Mouse (Mus musculus): ENCODE measurements at regions not wholly inside any gene's neighbourhood (a gene's known extent, or its start where the extent isn't known, plus 50 kb on each side); places are given as distances from the start of the nearest gene placed in this dataset.

- H3K4me2 ChIP-seq (ENCODE audit: low read depth, low read length) = no peak overlapping the region
- ATAC-seq = no peak
- no peak overlapping the region for H3K4me3 ChIP-seq (ENCODE audit: low read length)
- no peaks in the 10 kb centered on the region for H3K36me3 ChIP-seq (ENCODE audit: control insufficient read depth, insufficient read depth, low read length)
- no peaks in the 10 kb centered on the region for H3K27me3 ChIP-seq (replicated peaks; ENCODE audit: control insufficient read depth, insufficient read depth, low read length)
- WGBS = 72% methylated on average over 5 of the region's 5 CpGs
- H3K9me3 ChIP-seq (ENCODE audit: control insufficient read depth, low read length) = no peaks in the 10 kb centered on the region
- no peak overlapping the region for H3K9ac ChIP-seq (ENCODE audit: low read depth, low read length)
- H3K27ac ChIP-seq (ENCODE audit: low read length) = no peak overlapping the region
- no peaks in the 10 kb centered on the region for H3K4me1 ChIP-seq (ENCODE audit: control insufficient read depth, insufficient read depth, low read length)
Measured at GRCm38 (mm10) chr1:82106756-82107155, 126.2 kb upstream of the Gm9747 start.

GRCm38 (mm10) chr1:82110071-82110635 lies 122.8 kb upstream of the Gm9747 start:
- ATAC-seq = no peak
- Histone ChIP-seq H3K4me1 (ENCODE audit: control insufficient read depth, insufficient read depth, low read length) (no peaks in the 10 kb centered on the region), H3K27me3 (replicated peaks; ENCODE audit: control insufficient read depth, insufficient read depth, low read length) (no peaks in the 10 kb centered on the region), H3K4me3 (ENCODE audit: low read length) (no peak overlapping the region), H3K4me2 (ENCODE audit: low read depth, low read length) (no peak overlapping the region), H3K9ac (ENCODE audit: low read depth, low read length) (no peak overlapping the region), H3K27ac (ENCODE audit: low read length) (no peak overlapping the region), H3K36me3 (ENCODE audit: control insufficient read depth, insufficient read depth, low read length) (no peaks in the 10 kb centered on the region), H3K9me3 (ENCODE audit: control insufficient read depth, low read length) (no peaks in the 10 kb centered on the region)
- WGBS = 89% methylated on average over 1 of the region's 1 CpGs

GRCm38 (mm10) chr1:82112401-82112800 lies 120.5 kb upstream of the Gm9747 start:
- Histone ChIP-seq H3K9ac (ENCODE audit: low read depth, low read length) (no peak overlapping the region), H3K27ac (ENCODE audit: low read length) (no peak overlapping the region), H3K4me2 (ENCODE audit: low read depth, low read length) (0 out of 2 replicates have a peak overlapping the region, but pooled peaks have one; percentile 12), H3K4me3 (ENCODE audit: low read length) (no peak overlapping the region), H3K9me3 (ENCODE audit: control insufficient read depth, low read length) (no peaks in the 10 kb centered on the region), H3K4me1 (ENCODE audit: control insufficient read depth, insufficient read depth, low read length) (no peaks in the 10 kb centered on the region), H3K27me3 (replicated peaks; ENCODE audit: control insufficient read depth, insufficient read depth, low read length) (no peaks in the 10 kb centered on the region), H3K36me3 (ENCODE audit: control insufficient read depth, insufficient read depth, low read length) (no peaks in the 10 kb centered on the region)
- WGBS = 27% methylated on average over 5 of the region's 5 CpGs
- ATAC-seq = no peak

- H3K9me3 ChIP-seq (ENCODE audit: control insufficient read depth, low read length) = no peaks in the 10 kb centered on the region
- no peaks in the 10 kb centered on the region for H3K4me1 ChIP-seq (ENCODE audit: control insufficient read depth, insufficient read depth, low read length)
- no peak overlapping the region for H3K27ac ChIP-seq (ENCODE audit: low read length)
- ATAC-seq = peak; percentile 74
- H3K4me2 ChIP-seq (ENCODE audit: low read depth, low read length) = no peak overlapping the region
- WGBS = 29% methylated on average over 5 of the region's 5 CpGs
- H3K27me3 ChIP-seq (replicated peaks; ENCODE audit: control insufficient read depth, insufficient read depth, low read length) = no peaks in the 10 kb centered on the region
- H3K36me3 ChIP-seq (ENCODE audit: control insufficient read depth, insufficient read depth, low read length) = no peaks in the 10 kb centered on the region
- no peak overlapping the region for H3K4me3 ChIP-seq (ENCODE audit: low read length)
- no peak overlapping the region for H3K9ac ChIP-seq (ENCODE audit: low read depth, low read length)
Measured at GRCm38 (mm10) chr1:82124503-82124902, 108.4 kb upstream of the Gm9747 start.

GRCm38 (mm10) chr1:82129700-82130275 lies 103.1 kb upstream of the Gm9747 start:
- no peak for ATAC-seq
- 45% methylated on average over 5 of the region's 5 CpGs for WGBS
- H3K4me2 ChIP-seq (ENCODE audit: low read depth, low read length) = no peak overlapping the region
- H3K4me1 ChIP-seq (ENCODE audit: control insufficient read depth, insufficient read depth, low read length) = no peaks in the 10 kb centered on the region
- no peaks in the 10 kb centered on the region for H3K36me3 ChIP-seq (ENCODE audit: control insufficient read depth, insufficient read depth, low read length)
- no peak overlapping the region for H3K27ac ChIP-seq (ENCODE audit: low read length)
- H3K4me3 ChIP-seq (ENCODE audit: low read length) = no peak overlapping the region
- no peaks in the 10 kb centered on the region for H3K27me3 ChIP-seq (replicated peaks; ENCODE audit: control insufficient read depth, insufficient read depth, low read length)
- no peak overlapping the region for H3K9ac ChIP-seq (ENCODE audit: low read depth, low read length)
- H3K9me3 ChIP-seq (ENCODE audit: control insufficient read depth, low read length) = no peaks in the 10 kb centered on the region

- no peak for ATAC-seq
- 80% methylated on average over 6 of the region's 6 CpGs for WGBS
- Histone ChIP-seq H3K9me3 (ENCODE audit: control insufficient read depth, low read length) (no peaks in the 10 kb centered on the region), H3K27me3 (replicated peaks; ENCODE audit: control insufficient read depth, insufficient read depth, low read length) (no peaks in the 10 kb centered on the region), H3K9ac (ENCODE audit: low read depth, low read length) (no peak overlapping the region), H3K27ac (ENCODE audit: low read length) (no peak overlapping the region), H3K4me1 (ENCODE audit: control insufficient read depth, insufficient read depth, low read length) (no peaks in the 10 kb centered on the region), H3K36me3 (ENCODE audit: control insufficient read depth, insufficient read depth, low read length) (no peaks in the 10 kb centered on the region), H3K4me2 (ENCODE audit: low read depth, low read length) (no peak overlapping the region), H3K4me3 (ENCODE audit: low read length) (no peak overlapping the region)
Measured at GRCm38 (mm10) chr1:82132536-82132935, 100.4 kb upstream of the Gm9747 start.

- WGBS = 64% methylated on average over 2 of the region's 2 CpGs
- no peak overlapping the region for H3K9ac ChIP-seq (ENCODE audit: low read depth, low read length)
- H3K4me3 ChIP-seq (ENCODE audit: low read length) = no peak overlapping the region
- no peaks in the 10 kb centered on the region for H3K36me3 ChIP-seq (ENCODE audit: control insufficient read depth, insufficient read depth, low read length)
- no peak overlapping the region for H3K27ac ChIP-seq (ENCODE audit: low read length)
- H3K27me3 ChIP-seq (replicated peaks; ENCODE audit: control insufficient read depth, insufficient read depth, low read length) = no peaks in the 10 kb centered on the region
- no peaks in the 10 kb centered on the region for H3K9me3 ChIP-seq (ENCODE audit: control insufficient read depth, low read length)
- H3K4me1 ChIP-seq (ENCODE audit: control insufficient read depth, insufficient read depth, low read length) = no peaks in the 10 kb centered on the region
- H3K4me2 ChIP-seq (ENCODE audit: low read depth, low read length) = no peak overlapping the region
- no peak for ATAC-seq
Measured at GRCm38 (mm10) chr1:82134938-82135337, 98.0 kb upstream of the Gm9747 start.

- ATAC-seq = 0 out of 2 replicates have a peak, but pooled peaks have one; percentile 38
- no peaks in the 10 kb centered on the region for H3K36me3 ChIP-seq (ENCODE audit: control insufficient read depth, insufficient read depth, low read length)
- WGBS = 47% methylated on average over 8 of the region's 8 CpGs
Measured at GRCm38 (mm10) chr1:82135761-82136331, 97.1 kb upstream of the Gm9747 start.

GRCm38 (mm10) chr1:82145256-82145655 lies 87.7 kb upstream of the Gm9747 start:
- no peak overlapping the region for H3K4me2 ChIP-seq (ENCODE audit: low read depth, low read length)
- no peaks in the 10 kb centered on the region for H3K36me3 ChIP-seq (ENCODE audit: control insufficient read depth, insufficient read depth, low read length)
- no peak overlapping the region for H3K9ac ChIP-seq (ENCODE audit: low read depth, low read length)
- no peak for ATAC-seq
- H3K9me3 ChIP-seq (ENCODE audit: control insufficient read depth, low read length) = no peaks in the 10 kb centered on the region
- 88% methylated on average over 2 of the region's 2 CpGs for whole genome bisulfite sequencing
- no peak overlapping the region for H3K27ac ChIP-seq (ENCODE audit: low read length)
- H3K4me1 ChIP-seq (ENCODE audit: control insufficient read depth, insufficient read depth, low read length) = no peaks in the 10 kb centered on the region
- no peak overlapping the region for H3K4me3 ChIP-seq (ENCODE audit: low read length)
- no peaks in the 10 kb centered on the region for H3K27me3 ChIP-seq (replicated peaks; ENCODE audit: control insufficient read depth, insufficient read depth, low read length)

More at GRCm38 (mm10) chr1:82135761-82136331, 97.1 kb upstream of the Gm9747 start:
- H3K4me3 ChIP-seq (ENCODE audit: low read length) = no peak overlapping the region
- H3K9ac ChIP-seq (ENCODE audit: low read depth, low read length) = no peak overlapping the region
- H3K4me1 ChIP-seq (ENCODE audit: control insufficient read depth, insufficient read depth, low read length) = no peaks in the 10 kb centered on the region
- H3K27me3 ChIP-seq (replicated peaks; ENCODE audit: control insufficient read depth, insufficient read depth, low read length) = no peaks in the 10 kb centered on the region
- H3K27ac ChIP-seq (ENCODE audit: low read length) = no peak overlapping the region
- H3K9me3 ChIP-seq (ENCODE audit: control insufficient read depth, low read length) = no peaks in the 10 kb centered on the region
- H3K4me2 ChIP-seq (ENCODE audit: low read depth, low read length) = no peak overlapping the region

Measured in intestine, embryonic 16.5 days (tissue).